Mouse (Mus musculus): ENCODE data around the gene Trp53i11.

The Trp53i11 gene

DNA sequence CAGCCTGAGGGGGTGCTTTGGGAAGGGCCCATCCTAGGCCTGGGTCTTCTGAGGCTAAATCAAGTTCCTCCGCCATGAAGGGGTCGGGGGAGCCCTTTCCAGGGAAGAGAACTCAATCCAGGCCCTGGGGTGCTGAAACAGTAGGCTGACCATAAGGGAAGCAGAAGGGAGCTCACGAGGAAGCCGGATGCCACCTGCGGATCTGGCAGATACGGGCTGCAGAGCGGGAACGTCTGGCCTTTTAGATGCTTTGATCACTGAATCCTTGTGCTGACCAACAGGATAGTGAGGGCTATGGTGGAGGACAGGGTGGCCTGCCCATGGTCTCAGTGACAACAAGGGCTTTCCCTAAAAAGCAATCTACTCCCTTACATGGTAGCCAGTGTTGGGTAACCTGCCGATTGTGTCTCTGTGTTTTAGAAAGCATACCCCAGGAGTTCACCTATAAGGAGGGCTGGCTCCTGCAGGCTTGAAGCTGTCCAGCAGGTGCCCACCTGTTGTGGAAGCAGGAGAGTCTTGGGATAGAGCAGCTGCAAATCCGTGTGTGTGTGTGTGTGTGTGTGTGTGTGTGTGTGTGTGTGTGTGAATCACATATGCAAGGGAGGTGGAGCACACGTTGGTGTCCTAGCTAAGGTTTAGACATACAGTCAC is 56.2 kb downstream of the Trp53i11 start:
- DNase-seq, result no peak

DNA sequence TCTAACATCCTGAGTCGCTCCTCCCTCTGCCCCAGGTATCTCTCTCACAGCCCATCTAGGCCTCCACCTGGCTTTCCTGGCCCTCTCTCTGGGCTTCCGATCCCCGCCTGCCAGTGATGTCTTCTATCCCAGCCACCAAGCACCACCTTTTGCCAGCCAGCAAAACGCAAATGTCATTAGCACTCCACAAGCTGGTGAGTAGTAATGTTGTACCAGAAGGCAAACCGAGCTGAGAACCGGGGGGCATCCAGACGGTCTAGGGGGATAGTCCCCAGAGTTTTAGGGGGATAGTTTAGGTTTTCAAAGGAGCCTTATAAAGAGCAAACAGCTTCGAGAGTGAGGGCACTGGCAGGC is 56.7 kb downstream of the Trp53i11 start:
- DNase-seq, result no peak

DNA sequence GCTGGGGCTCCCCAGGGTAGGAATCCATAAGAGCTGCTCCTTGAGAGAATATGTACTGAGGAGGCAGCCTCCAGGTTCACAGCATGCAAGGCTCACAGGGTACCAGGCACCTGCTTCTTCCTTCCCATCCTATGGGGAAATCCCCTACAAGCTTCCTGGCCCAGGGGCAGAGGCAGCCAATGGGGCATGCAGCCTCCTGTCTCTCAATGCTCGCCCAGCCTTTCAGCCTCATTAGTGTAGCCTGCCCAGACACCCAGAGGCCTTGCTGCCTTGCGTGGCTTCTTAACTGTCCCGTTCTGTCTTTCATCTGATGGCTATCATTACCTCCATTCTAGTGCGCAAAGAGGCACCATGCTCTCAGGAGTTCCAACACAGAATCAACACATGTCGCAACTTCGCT is 61.7 kb downstream of the Trp53i11 start:
- no peak for DNase-seq

DNA sequence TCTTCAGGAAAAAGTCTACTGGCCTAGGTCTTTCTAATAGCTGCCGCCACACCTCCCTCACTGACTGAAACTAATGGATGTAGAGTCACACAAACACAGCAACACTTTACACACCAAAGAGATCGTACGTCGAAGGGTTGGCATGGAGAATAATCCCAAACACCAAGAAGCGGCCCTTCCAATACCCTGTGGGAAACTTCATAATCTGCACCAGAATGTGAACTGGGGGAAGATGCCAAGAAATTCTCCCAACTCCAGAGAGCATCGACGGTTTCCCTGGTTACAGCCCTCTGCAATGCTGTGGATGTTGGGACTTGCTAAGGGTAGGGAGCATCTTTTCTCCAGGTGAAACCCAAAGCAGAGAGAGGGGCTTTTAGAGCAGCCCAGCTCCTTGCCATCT is 63.3 kb downstream of the Trp53i11 start:
- no peak for DNase-seq

Data from spleen, adult 18-20 months (tissue).